Comparison of ENCODE assay signal across 8 mouse cellular contexts in genomic region chr13:103173545-103174182, GRCm38 (mm10).
DNase-seq lines count a peak whose midpoint lies in the region; ATAC-seq lines count a peak whose summit lies in the region.

No protein-coding gene starts in this region.

- DNase-seq in A20 (ENCODE audit: low read depth, low spot score) (peak; percentile 46), ZHBTc4 (ENCODE audit: low read depth, low spot score) (peak; percentile 56)
- DNase-seq in embryo, embryonic 11.5 days (ENCODE audit: low read depth, low spot score): peak; percentile 50
- peak; percentile 52 to 74 for DNase-seq in layer of hippocampus, adult 8-10 months (ENCODE audit: low spot score in 2 of 2)
- peak; percentile 54 for DNase-seq in lung, postnatal 25 days (ENCODE audit: low spot score)
- peak; percentile 85 to 87 for DNase-seq in right cerebral cortex, adult 2 months (ENCODE audit: low spot score in 2 of 2)
- no peak for DNase-seq in spleen, postnatal 4 days (ENCODE audit: low spot score in 2 of 2)

- peak; percentile 37 to 51; a peak in 2 of 4 replicates for ATAC-seq in hematopoietic stem cell, adult 5-6 weeks (replicated peaks in 1 of 2; ENCODE audit: insufficient read depth in 1 of 2, low FRiP score in 2 of 2, low TSS enrichment in 1 of 2, low read depth in 1 of 2, poor library complexity in 2 of 2, severe bottlenecking in 2 of 2)

Comparison
In these comparisons a context has a peak if more than half of its experiments do, and no peak if none do; other contexts are left out.
1. DNase-seq: peak in A20 (single experiment), ZHBTc4 (single experiment), embryo, embryonic 11.5 days (single experiment), layer of hippocampus, adult 8-10 months (2 of 2), lung, postnatal 25 days (single experiment) and right cerebral cortex, adult 2 months (2 of 2); none in spleen, postnatal 4 days (0 of 2).